Mouse (Mus musculus) liver, embryonic 14.5 days (tissue): Measurements from ENCODE around the gene Mmp14. TPM values are rescaled to one million over a fixed set of nuclear protein-coding genes. Genes with fewer than 3 reads are reported as not detected.

Experiments
- ATAC-seq: fragments of 200-750 bp; cut with Nextera tagmentation; 2 replicates; pipeline ENCODE4 v1.8.0; 2017; ENCODE audit warnings: moderate number of reproducible peaks, mild to moderate bottlenecking, moderate library complexity; ENCODE audit not compliant: insufficient read depth
- DNase-seq, 3 experiments: peaks; one replicate each; pipeline ENCODE4 v3.0.0-alpha.2; 2012 to 2013; ENCODE audit warnings: low read depth in 3 of 3, low spot score in 3 of 3
- H3K27ac ChIP-seq: fragments of 300-500 bp; sonication (generic); 2 replicates; pipeline ENCODE4 v1.5.1; 2014; ENCODE audit warnings: moderate library complexity, mild to moderate bottlenecking, control low read depth, inconsistent platforms
- H3K27me3 ChIP-seq: fragments of 300-500 bp; sonication (generic); 2 replicates; pipeline ENCODE4 v1.6.1; 2014; ENCODE audit warnings: mild to moderate bottlenecking, low read length, moderate library complexity; ENCODE audit not compliant: control insufficient read depth, insufficient read depth
- H3K36me3 ChIP-seq: fragments of 300-500 bp; sonication (generic); replicated peaks from 2 replicates; pipeline ENCODE4 v1.6.1; 2014; ENCODE audit warnings: low read depth; ENCODE audit not compliant: control insufficient read depth, insufficient read depth
- H3K4me1 ChIP-seq, 2 experiments: fragments of 200-500 bp in 1 of 2; fragments of 300-500 bp in 1 of 2; sonication (generic) in 1 of 2; replicated peaks; 2 replicates each; pipeline ENCODE4 v1.6.1; 2012 to 2014; ENCODE audit warnings: antibody characterized with exemption in 1 of 2, inconsistent platforms in 1 of 2, low read length in 1 of 2; ENCODE audit not compliant: control insufficient read depth in 2 of 2, insufficient read depth in 2 of 2
- H3K4me2 ChIP-seq: fragments of 300-500 bp; sonication (generic); 2 replicates; pipeline ENCODE4 v1.6.1; 2014; ENCODE audit warnings: low read depth, mild to moderate bottlenecking, control low read depth, moderate library complexity
- H3K4me3 ChIP-seq, 2 experiments: fragments of 200-500 bp in 1 of 2; fragments of 300-500 bp in 1 of 2; sonication (generic) in 1 of 2; 2 replicates each; pipeline ENCODE4 v1.5.1; 2012 to 2014; ENCODE audit warnings: low read depth in 2 of 2, low read length in 2 of 2, mild to moderate bottlenecking in 2 of 2, control low read depth in 1 of 2, inconsistent platforms in 1 of 2, moderate library complexity in 1 of 2; ENCODE audit not compliant: insufficient read depth in 1 of 2
- H3K9ac ChIP-seq: fragments of 300-500 bp; sonication (generic); replicated peaks from 2 replicates; pipeline ENCODE4 v1.6.1; 2014; ENCODE audit warnings: mild to moderate bottlenecking, control low read depth, moderate library complexity
- H3K9me3 ChIP-seq: fragments of 300-500 bp; sonication (generic); 2 replicates; pipeline ENCODE4 v1.6.1; 2016; ENCODE audit warnings: low read length, mixed read lengths; ENCODE audit not compliant: control insufficient read depth
- CTCF ChIP-seq: IDR thresholded peaks from 2 replicates; pipeline ENCODE4 v1.5.1; 2016; ENCODE audit warnings: antibody characterized with exemption, low read depth, control low read depth
- EP300 ChIP-seq: IDR thresholded peaks from 2 replicates; pipeline ENCODE4 v1.6.1; 2016; ENCODE audit warnings: antibody characterized with exemption, low read depth
- WGBS: fragments of 180-500 bp; shearing (Covaris S2); extraction: QIAGEN DNeasy Blood & Tissue Kit; methylation state at CpG from one replicate; pipeline ENCODE4 v1.1.7; 2014; ENCODE audit not compliant: insufficient replicate concordance; 5-methylcytosine and 5-hydroxymethylcytosine counted together
- polyA plus RNA-seq, 2 experiments: library from polyadenylated mRNA; depleted of rRNA in 1 of 2; stranded (reverse) in 1 of 2; unstranded in 1 of 2; fragments of >200 nt; fragmentation: Nextera tagmentation in 1 of 2; extraction: Ambion mirVana in 1 of 2; gene quantifications; 2 replicates each; pipeline versions ENCODE4 v1.2.1 to v1.2.3; 2012 to 2014

Mmp14 gene
- polyA plus RNA-seq, 2 experiments, result 14.4 to 19.0 TPM

DNA sequence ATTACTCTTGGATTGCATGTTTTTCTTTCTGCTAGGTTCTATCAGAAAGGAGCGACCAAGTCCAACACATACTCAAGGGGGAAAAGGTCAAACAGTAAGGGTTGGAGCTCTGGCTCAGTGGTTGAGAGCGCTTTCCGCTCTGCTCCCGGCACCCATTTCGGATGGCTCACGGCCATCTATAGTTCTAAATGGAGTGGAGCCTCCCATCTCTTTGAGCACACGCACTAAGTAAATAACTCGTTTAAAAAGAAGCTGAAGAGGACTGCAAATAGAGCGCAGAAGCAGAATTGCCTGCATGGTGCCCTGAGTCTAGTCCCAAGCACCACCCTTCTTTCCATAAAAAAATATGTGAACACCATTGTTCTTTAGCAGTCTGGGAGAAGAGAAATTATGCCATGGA is 22.2 kb downstream of the Mmp14 start:
- TF ChIP-seq EP300, result no peak
- TF ChIP-seq CTCF, result no peak
- no peak for DNase-seq
- 70% methylated on average over 9 of the region's 9 CpGs for WGBS

DNA sequence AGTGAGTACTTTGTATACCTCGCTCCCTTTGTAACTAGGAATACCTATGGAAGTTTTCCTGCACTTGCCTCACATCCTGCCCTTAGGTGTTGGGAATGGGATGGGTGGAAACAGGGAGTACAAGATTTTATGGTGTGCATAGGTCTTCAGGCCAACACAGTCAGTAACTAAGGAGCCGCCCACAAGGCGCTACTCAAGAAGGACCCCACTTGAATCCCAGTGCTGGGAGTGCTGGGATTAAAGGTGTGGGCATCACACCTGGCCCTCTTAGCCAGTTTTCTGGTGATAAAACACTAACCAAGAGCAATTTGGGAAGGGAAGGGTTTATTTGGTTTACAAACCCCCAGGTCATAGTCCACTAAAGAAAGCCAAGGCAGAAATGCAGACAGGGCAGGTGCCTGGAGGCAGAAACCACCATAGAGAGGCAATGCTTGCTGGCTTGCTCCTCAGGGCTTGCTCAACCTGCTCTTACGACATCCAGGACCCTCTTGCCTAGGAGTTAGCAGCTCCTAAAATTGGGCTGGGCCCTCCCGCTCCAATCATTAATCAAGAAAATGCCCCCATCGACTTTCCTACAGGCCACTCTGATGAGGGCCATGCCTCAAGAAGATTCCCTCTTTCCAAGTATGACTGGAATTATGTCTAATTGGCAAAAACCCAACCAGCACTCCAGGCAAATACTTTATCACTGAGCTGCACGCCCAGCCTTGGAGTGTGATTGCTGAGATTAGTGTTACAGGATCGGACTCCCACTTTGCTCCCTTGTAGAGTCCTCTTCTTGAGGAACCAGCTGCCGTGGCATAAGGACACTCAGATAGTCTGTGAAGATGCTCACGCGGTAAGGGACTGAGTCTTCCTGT is 23.5 kb downstream of the Mmp14 start:
- 50% methylated on average over 11 of the region's 11 CpGs for whole genome bisulfite sequencing
- no peak for TF ChIP-seq EP300
- no peak for TF ChIP-seq CTCF
- no peak overlapping the region for H3K9ac ChIP-seq
- DNase-seq (no peak), ATAC-seq (no peak)
- H3K4me3 ChIP-seq, result no peak overlapping the region
- H3K27ac ChIP-seq, result no peak overlapping the region
- no peaks in the 10 kb centered on the region for H3K9me3 ChIP-seq
- H3K27me3 ChIP-seq, result no peaks in the 10 kb centered on the region
- H3K4me2 ChIP-seq, result no peak overlapping the region
- H3K36me3 ChIP-seq, result no peaks in the 10 kb centered on the region
- H3K4me1 ChIP-seq, result peaks cover 0 to 7% of the 10 kb centered on the region in 2 experiments; a peak in 2 of 4 replicates

More for the DNA sequence above, 22.2 kb downstream of the Mmp14 start:
- Histone ChIP-seq H3K27me3 (no peaks in the 10 kb centered on the region), H3K9me3 (no peaks in the 10 kb centered on the region), H3K36me3 (no peaks in the 10 kb centered on the region), H3K27ac (no peak overlapping the region), H3K4me3 (no peak overlapping the region), H3K9ac (no peak overlapping the region), H3K4me2 (no peak overlapping the region), H3K4me1 (peaks cover 0 to 7% of the 10 kb centered on the region in 2 experiments; a peak in 2 of 4 replicates)
- ATAC-seq, result no peak

DNA sequence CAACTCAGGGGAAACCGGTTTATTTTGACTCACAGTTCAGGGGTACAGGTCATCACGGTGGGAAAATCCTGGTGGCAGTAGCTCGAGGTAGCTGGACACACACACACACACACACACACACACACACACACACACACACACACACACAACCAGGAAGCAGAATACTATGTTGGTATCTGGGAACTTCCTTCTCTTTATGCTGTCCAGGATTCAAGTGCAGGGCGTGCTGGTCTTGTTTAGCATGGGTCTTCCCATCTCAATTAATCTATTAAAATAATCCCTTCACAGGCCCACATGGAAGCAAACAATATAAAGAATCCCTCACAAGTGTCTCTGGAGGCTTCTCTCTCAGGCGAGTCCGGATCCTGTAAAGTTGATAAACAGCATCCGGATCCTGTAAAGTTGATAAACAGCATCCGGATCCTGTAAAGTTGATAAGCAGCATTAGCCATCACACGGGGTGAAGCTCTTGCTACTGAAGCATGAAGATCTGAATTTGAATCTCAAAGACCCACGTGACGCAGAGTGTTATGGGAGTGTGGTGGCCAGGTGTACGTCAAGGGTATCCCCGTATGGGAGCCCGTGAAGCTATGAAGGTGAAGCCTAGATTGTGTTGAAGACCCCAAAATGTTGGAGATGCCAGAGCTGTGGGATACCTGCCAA is 26.6 kb downstream of the Mmp14 start:
- no peaks in the 10 kb centered on the region for H3K9me3 ChIP-seq
- H3K4me1 ChIP-seq, result peaks cover 4 to 7% of the 10 kb centered on the region in 2 experiments
- TF ChIP-seq EP300 (no peak), CTCF (no peak)
- H3K36me3 ChIP-seq, result no peaks in the 10 kb centered on the region
- no peak overlapping the region for H3K27ac ChIP-seq
- H3K9ac ChIP-seq, result no peak overlapping the region
- no peak overlapping the region for H3K4me3 ChIP-seq
- no peak overlapping the region for H3K4me2 ChIP-seq
- no peaks in the 10 kb centered on the region for H3K27me3 ChIP-seq
- WGBS, result 61% methylated on average over 14 of the region's 14 CpGs
- ATAC-seq (no peak), DNase-seq (no peak)

DNA sequence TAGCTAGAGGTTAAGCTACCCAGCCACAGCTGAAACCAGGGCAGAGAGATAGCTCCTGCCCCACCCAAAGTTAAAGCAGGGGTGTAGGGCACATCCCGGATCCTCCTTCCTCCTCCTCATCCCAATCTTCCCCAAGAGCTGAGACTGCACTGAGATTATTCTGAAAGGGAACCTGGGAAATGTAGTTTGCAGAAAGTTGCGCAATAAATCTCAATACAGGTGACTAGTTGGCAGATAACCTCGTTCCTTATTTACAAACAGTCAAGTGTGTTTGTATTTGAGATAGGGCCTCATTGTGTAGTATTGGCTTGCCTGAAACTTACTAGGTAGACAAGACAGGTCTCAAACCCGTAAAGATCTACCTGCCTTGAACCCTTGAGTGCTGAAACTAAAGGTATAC is 30.7 kb downstream of the Mmp14 start:
- ATAC-seq (no peak), DNase-seq (no peak)
- H3K27ac ChIP-seq, result no peak overlapping the region
- H3K9me3 ChIP-seq, result no peaks in the 10 kb centered on the region
- H3K9ac ChIP-seq, result no peak overlapping the region
- H3K4me3 ChIP-seq, result no peak overlapping the region
- no peaks in the 10 kb centered on the region for H3K27me3 ChIP-seq
- H3K4me2 ChIP-seq, result no peak overlapping the region
- peaks cover 13 to 14% of the 10 kb centered on the region in 2 experiments for H3K4me1 ChIP-seq
- peaks cover 2% of the 10 kb centered on the region; the same call in 1 of the 2 replicates for H3K36me3 ChIP-seq
- WGBS, result 60% methylated on average over 4 of the region's 4 CpGs
- no peak for TF ChIP-seq EP300
- TF ChIP-seq CTCF, result no peak
